Mouse (Mus musculus) heart, embryonic 14.5 days (tissue): ENCODE data around the gene Clcn7. TPM values are rescaled to one million over a fixed set of nuclear protein-coding genes. Genes with fewer than 3 reads are reported as not detected.

ENCODE experiments used
- ATAC-seq: fragments of 200-750 bp; cut with Nextera tagmentation; 2 replicates; pipeline ENCODE4 v1.8.0; 2017; ENCODE audit warnings: low read depth, moderate TSS enrichment; ENCODE audit not compliant: insufficient number of reproducible peaks, insufficient read depth, low FRiP score
- H3K27ac ChIP-seq, 2 experiments: fragments of 200-500 bp in 1 of 2; fragments of 300-500 bp in 1 of 2; sonication (generic) in 1 of 2; replicated peaks in 1 of 2; 2 replicates each; pipeline ENCODE4 v1.5.1; 2012 to 2014; ENCODE audit warnings: low read depth in 2 of 2, low read length in 2 of 2, control low read depth in 1 of 2, mild to moderate bottlenecking in 1 of 2, mixed read lengths in 1 of 2; ENCODE audit not compliant: control insufficient read depth in 1 of 2, insufficient read depth in 1 of 2
- H3K27me3 ChIP-seq: fragments of 300-500 bp; sonication (generic); 2 replicates; pipeline ENCODE4 v1.6.1; 2014; ENCODE audit warnings: mild to moderate bottlenecking, low read length, control low read depth; ENCODE audit not compliant: control insufficient read depth, insufficient read depth
- H3K36me3 ChIP-seq: fragments of 300-500 bp; sonication (generic); 2 replicates; pipeline ENCODE4 v1.6.1; 2014; ENCODE audit warnings: mild to moderate bottlenecking, control low read depth, low read length, mixed read lengths; ENCODE audit not compliant: control insufficient read depth, insufficient read depth
- H3K4me1 ChIP-seq, 2 experiments: fragments of 200-500 bp in 1 of 2; fragments of 300-500 bp in 1 of 2; sonication (generic) in 1 of 2; 2 replicates each; pipeline ENCODE4 v1.6.1; 2012 to 2014; ENCODE audit warnings: low read length in 2 of 2, control low read depth in 1 of 2, mixed read lengths in 1 of 2; ENCODE audit not compliant: control insufficient read depth in 2 of 2, insufficient read depth in 2 of 2
- H3K4me2 ChIP-seq: fragments of 300-500 bp; sonication (generic); 2 replicates; pipeline ENCODE4 v1.6.1; 2014; ENCODE audit warnings: mild to moderate bottlenecking, low read length
- H3K4me3 ChIP-seq, 2 experiments: fragments of 200-500 bp in 1 of 2; fragments of 300-500 bp in 1 of 2; sonication (generic) in 1 of 2; 2 replicates each; pipeline ENCODE4 v1.5.1; 2012 to 2014; ENCODE audit warnings: low read length in 2 of 2, mild to moderate bottlenecking in 2 of 2, control low read depth in 1 of 2, low read depth in 1 of 2, moderate library complexity in 1 of 2; ENCODE audit not compliant: control insufficient read depth in 1 of 2, insufficient read depth in 1 of 2
- H3K9ac ChIP-seq: fragments of 300-500 bp; sonication (generic); 2 replicates; pipeline ENCODE4 v1.6.1; 2014; ENCODE audit warnings: mild to moderate bottlenecking, low read length
- H3K9me3 ChIP-seq: fragments of 300-500 bp; sonication (generic); 2 replicates; pipeline ENCODE4 v1.6.1; 2016; ENCODE audit warnings: low read length, control low read depth; ENCODE audit not compliant: control insufficient read depth
- WGBS: fragments of 180-500 bp; shearing (Covaris S2); extraction: QIAGEN DNeasy Blood & Tissue Kit; methylation state at CpG from one replicate; pipeline ENCODE4 v1.1.7; 2014; 5-methylcytosine and 5-hydroxymethylcytosine counted together
- polyA plus RNA-seq: library from polyadenylated mRNA; unstranded; fragments of >200 nt; fragmentation: Nextera tagmentation; extraction: Ambion mirVana; gene quantifications from 2 replicates; pipeline ENCODE4 v1.2.1, GENCODE M21; 2014

Gene Clcn7
- polyA plus RNA-seq, 1 experiment from 2014 or later, result 16.4 TPM

GRCm38 (mm10) chr17:25100052-25100451, 33.1 kb upstream of the Clcn7 start:
- ATAC-seq, result no peak
- WGBS, result 87% methylated on average over 6 of the region's 6 CpGs
- Histone ChIP-seq H3K9ac (no peak overlapping the region), H3K9me3 (no peaks in the 10 kb centered on the region), H3K4me2 (no peak overlapping the region), H3K4me1 (no peaks in the 10 kb centered on the region), H3K27ac (no peak overlapping the region), H3K36me3 (peaks cover 78% of the 10 kb centered on the region), H3K27me3 (no peaks in the 10 kb centered on the region), H3K4me3 (no peak overlapping the region)

- Histone ChIP-seq H3K9me3 (no peaks in the 10 kb centered on the region), H3K27ac (no peak overlapping the region), H3K4me3 (no peak overlapping the region), H3K27me3 (no peaks in the 10 kb centered on the region), H3K9ac (no peak overlapping the region), H3K4me2 (no peak overlapping the region), H3K36me3 (peaks cover 85% of the 10 kb centered on the region), H3K4me1 (no peaks in the 10 kb centered on the region)
- 93% methylated on average over 11 of the region's 11 CpGs for WGBS
- ATAC-seq, result no peak
These were observed 31.9 kb upstream of the Clcn7 start for GRCm38 (mm10) chr17:25101338-25101737.

DNA sequence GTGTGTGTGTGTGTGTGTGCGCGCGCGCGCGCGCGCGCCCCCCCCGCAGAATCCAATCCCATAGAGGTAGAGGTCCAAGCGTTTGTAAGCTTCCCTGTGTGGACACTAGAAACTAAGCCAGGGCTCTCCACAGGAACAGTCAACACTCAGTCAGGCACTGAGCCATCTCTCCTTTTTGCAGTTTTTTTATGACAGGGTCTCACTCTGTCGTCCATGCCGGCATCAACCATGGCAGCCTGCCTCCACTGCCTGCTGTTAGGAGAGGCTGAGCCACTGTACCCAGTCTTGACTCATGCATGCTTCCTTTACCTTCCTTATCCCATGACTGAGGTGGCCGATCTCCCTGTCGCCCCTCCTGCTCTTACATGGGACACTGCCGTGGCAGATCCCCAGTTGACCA, 25.4 kb upstream of the Clcn7 start:
- Histone ChIP-seq H3K4me1 (peaks cover 2 to 10% of the 10 kb centered on the region in 2 experiments), H3K9me3 (no peaks in the 10 kb centered on the region), H3K4me3 (no peak overlapping the region), H3K27me3 (no peaks in the 10 kb centered on the region), H3K4me2 (no peak overlapping the region), H3K27ac (no peak overlapping the region), H3K36me3 (peaks cover 82% of the 10 kb centered on the region), H3K9ac (no peak overlapping the region)
- 73% methylated on average over 9 of the region's 16 CpGs for WGBS
- ATAC-seq, result no peak

DNA sequence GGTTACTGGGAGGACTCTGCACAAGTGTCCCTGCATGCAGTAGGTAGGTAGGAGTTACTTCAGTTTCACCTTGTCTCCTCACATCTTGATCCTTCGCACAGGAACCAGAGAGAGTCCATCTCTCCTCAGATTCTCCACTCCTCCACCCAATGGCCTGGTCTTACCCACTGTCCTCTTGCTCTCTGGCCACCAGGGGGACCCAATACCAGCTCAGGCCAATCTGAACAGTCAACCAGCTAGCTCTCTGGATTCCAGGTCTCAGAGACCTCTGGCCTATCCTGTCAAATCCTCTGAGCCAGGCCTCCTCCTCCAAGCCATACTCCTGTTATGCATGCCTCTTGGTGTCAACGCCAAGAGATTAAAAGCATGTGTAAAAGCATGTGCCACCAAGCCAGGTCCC, 23.6 kb upstream of the Clcn7 start:
- H3K36me3 ChIP-seq, result peaks cover 70% of the 10 kb centered on the region
- no peaks in the 10 kb centered on the region for H3K27me3 ChIP-seq
- peaks cover 2 to 12% of the 10 kb centered on the region in 2 experiments for H3K4me1 ChIP-seq
- no peak overlapping the region for H3K4me3 ChIP-seq
- ATAC-seq, result no peak
- H3K9me3 ChIP-seq, result no peaks in the 10 kb centered on the region
- no peak overlapping the region for H3K4me2 ChIP-seq
- H3K27ac ChIP-seq, result no peak overlapping the region
- no peak overlapping the region for H3K9ac ChIP-seq
- WGBS, result 60% methylated on average over 2 of the region's 2 CpGs

- Histone ChIP-seq H3K27me3 (no peaks in the 10 kb centered on the region), H3K9me3 (no peaks in the 10 kb centered on the region), H3K4me2 (no peak overlapping the region), H3K36me3 (peaks cover 60% of the 10 kb centered on the region), H3K4me3 (no peak overlapping the region), H3K4me1 (peaks cover 8 to 18% of the 10 kb centered on the region in 2 experiments), H3K9ac (no peak overlapping the region), H3K27ac (no peak overlapping the region)
- ATAC-seq, result no peak
- WGBS, result 95% methylated on average over 6 of the region's 6 CpGs
These were observed 22.6 kb upstream of the Clcn7 start for GRCm38 (mm10) chr17:25110590-25110989.

GRCm38 (mm10) chr17:25111220-25111619, 22.0 kb upstream of the Clcn7 start:
- peaks cover 53% of the 10 kb centered on the region for H3K36me3 ChIP-seq

DNA sequence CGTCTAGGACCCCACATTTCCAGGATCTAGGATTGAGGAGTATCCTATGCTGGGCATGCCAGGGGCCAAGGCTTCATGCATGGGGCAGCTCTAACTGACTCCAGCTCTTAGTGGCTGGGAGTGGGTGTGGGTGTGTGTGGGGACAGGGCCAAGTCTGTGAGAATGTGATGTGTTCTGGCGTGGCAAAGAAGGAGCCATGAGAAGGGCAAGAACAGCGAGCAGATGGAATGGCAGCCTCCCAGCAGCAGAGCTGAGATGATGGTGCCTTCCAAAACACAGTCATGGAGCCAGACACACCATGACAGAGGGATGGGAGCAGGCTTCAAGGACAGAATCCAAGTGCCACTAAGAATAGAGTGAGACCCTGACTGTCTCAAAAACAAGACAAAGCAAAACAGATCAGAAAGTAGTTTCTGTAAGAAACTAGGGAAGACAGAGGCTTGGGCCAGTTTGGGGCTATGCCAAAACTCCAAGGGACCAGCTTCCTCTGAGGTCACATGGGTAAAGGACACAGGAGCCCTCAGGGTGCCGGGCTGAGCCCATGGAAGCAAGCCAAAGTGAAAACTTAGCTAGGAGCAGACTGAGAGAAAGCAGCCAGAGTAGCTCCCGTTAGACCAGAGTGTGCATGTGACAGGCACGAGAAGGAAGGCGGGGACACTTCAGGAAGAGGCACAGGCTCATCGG, 21.3 kb upstream of the Clcn7 start:
- WGBS, result 63% methylated on average over 8 of the region's 8 CpGs
- Histone ChIP-seq H3K27me3 (no peaks in the 10 kb centered on the region), H3K9ac (no peak overlapping the region), H3K9me3 (no peaks in the 10 kb centered on the region), H3K4me2 (no peak overlapping the region), H3K27ac (peak overlapping the region in 1 of 2 experiments; percentile 28; a peak in 1 of 4 replicates), H3K36me3 (peaks cover 47% of the 10 kb centered on the region), H3K4me1 (peaks cover 11 to 18% of the 10 kb centered on the region in 2 experiments), H3K4me3 (no peak overlapping the region)
- ATAC-seq, result no peak

More at GRCm38 (mm10) chr17:25111220-25111619, 22.0 kb upstream of the Clcn7 start:
- Histone ChIP-seq H3K4me3 (no peak overlapping the region), H3K9ac (no peak overlapping the region), H3K4me1 (peaks cover 11 to 18% of the 10 kb centered on the region in 2 experiments), H3K9me3 (no peaks in the 10 kb centered on the region), H3K27me3 (no peaks in the 10 kb centered on the region), H3K4me2 (no peak overlapping the region), H3K27ac (no peak overlapping the region)
- WGBS, result 87% methylated on average over 5 of the region's 5 CpGs
- no peak for ATAC-seq

DNA sequence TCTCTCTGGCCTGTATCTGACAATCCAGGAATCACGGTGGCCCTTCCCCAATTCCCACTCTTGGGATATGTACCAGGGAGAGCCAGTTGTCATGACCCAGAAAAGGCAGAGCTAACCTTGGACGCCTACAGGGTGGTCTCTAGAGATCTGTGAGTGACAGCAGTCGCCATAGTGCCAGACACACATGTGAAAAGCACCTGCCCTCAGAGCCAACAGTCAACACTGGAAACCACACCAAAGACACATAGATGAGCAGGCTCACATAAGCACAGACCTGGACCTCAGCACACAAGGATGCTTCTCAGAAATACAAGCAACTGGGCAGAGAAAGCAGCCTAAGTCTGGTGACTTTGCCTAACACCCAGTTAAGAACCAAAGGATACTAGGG, 20.8 kb upstream of the Clcn7 start:
- peaks cover 11 to 18% of the 10 kb centered on the region in 2 experiments for H3K4me1 ChIP-seq
- H3K36me3 ChIP-seq, result peaks cover 41% of the 10 kb centered on the region
- H3K27ac ChIP-seq, result peak overlapping the region in 1 of 2 experiments; percentile 28; a peak in 1 of 4 replicates
- no peak for ATAC-seq
- WGBS, result 67% methylated on average over 3 of the region's 3 CpGs
- no peak overlapping the region for H3K4me3 ChIP-seq
- H3K9me3 ChIP-seq, result no peaks in the 10 kb centered on the region
- H3K9ac ChIP-seq, result no peak overlapping the region
- no peaks in the 10 kb centered on the region for H3K27me3 ChIP-seq
- H3K4me2 ChIP-seq, result no peak overlapping the region
